Mouse (Mus musculus) cerebellum, adult 2 months (tissue): ENCODE measurements around the gene Foxl2. TPM values are rescaled to one million over a fixed set of nuclear protein-coding genes. Genes with fewer than 3 reads are reported as not detected.

Experiments used
- DNase-seq, 2 experiments: peaks; one replicate each; pipeline ENCODE4 v3.0.0; 2021
- H3K27ac ChIP-seq: fragments of 200-500 bp; 2 replicates; pipeline ENCODE4 v1.5.1; 2012; ENCODE audit warnings: low read length, control low read depth, inconsistent platforms; ENCODE audit not compliant: insufficient read depth
- H3K27me3 ChIP-seq: fragments of 200-500 bp; 2 replicates; pipeline ENCODE4 v1.6.1; 2012; ENCODE audit warnings: inconsistent platforms, mild to moderate bottlenecking, low read length, moderate library complexity; ENCODE audit not compliant: control insufficient read depth, insufficient read depth
- H3K4me1 ChIP-seq: fragments of 200-500 bp; 2 replicates; pipeline ENCODE4 v1.6.1; 2011; ENCODE audit warnings: low read length; ENCODE audit not compliant: control insufficient read depth, insufficient read depth
- H3K4me3 ChIP-seq: fragments of 200-500 bp; replicated peaks from 2 replicates; pipeline ENCODE3; 2011; ENCODE audit warnings: mild to moderate bottlenecking, low read depth, low read length, control low read depth; ENCODE audit not compliant: insufficient read depth
- CTCF ChIP-seq: fragments of 200-500 bp; IDR thresholded peaks from 2 replicates; pipeline ENCODE4 v1.5.1; 2011; ENCODE audit warnings: low read depth, mild to moderate bottlenecking, control low read depth, low read length, moderate library complexity, borderline replicate concordance; ENCODE audit not compliant: insufficient read depth
- POLR2A ChIP-seq: fragments of 200-500 bp; IDR thresholded peaks from 2 replicates; pipeline ENCODE4 v1.6.1; 2011; ENCODE audit warnings: low read length, control low read depth, borderline replicate concordance; ENCODE audit not compliant: insufficient read depth
- WGBS: fragments of 180-500 bp; shearing (Covaris S2); methylation state at CpG from one replicate; pipeline ENCODE4 v1.1.7; 2018; 5-methylcytosine and 5-hydroxymethylcytosine counted together
- polyA plus RNA-seq: library from polyadenylated mRNA; depleted of rRNA; stranded (reverse); fragments of >200 nt; gene quantifications from 2 replicates; pipeline ENCODE4 v1.2.3, GENCODE M21; 2012

The Foxl2 gene
- polyA plus RNA-seq, 1 experiment, result 0.28 TPM

- H3K27me3 ChIP-seq, result peaks cover 7% of the 10 kb centered on the region; the same call in 1 of the 2 replicates
- H3K27ac ChIP-seq, result no peak overlapping the region
- under 1% methylated on average over 40 of the region's 40 CpGs for WGBS
- TF ChIP-seq CTCF, result no peak
- H3K4me3 ChIP-seq, result no peak overlapping the region
- DNase-seq, result no peak
- no peaks in the 10 kb centered on the region for H3K4me1 ChIP-seq
Observed at GRCm38 (mm10) chr9:98973101-98973521, 18.0 kb downstream of the Foxl2 start.

DNA sequence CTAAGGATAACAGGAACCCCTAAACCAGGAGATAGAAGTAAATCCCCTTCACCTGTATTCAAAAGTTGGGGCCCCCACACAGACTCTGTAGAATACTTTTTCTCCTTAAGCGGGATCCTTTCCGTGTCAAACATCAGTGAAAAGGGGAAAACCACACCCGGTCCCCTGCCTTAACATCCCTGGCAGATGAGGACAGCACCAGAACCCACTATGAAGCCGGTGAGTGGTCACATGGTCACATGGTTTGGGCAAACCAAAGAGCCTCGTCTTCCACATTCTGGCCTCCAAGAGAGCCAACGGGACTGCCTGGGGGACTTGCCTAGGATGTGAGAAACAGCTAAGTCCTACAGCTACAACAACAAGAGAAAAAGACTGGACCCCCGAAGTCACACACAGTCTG lies 18.5 kb downstream of the Foxl2 start:
- Histone ChIP-seq H3K4me1 (no peaks in the 10 kb centered on the region), H3K27me3 (peaks cover 7% of the 10 kb centered on the region; the same call in 1 of the 2 replicates), H3K4me3 (no peak overlapping the region), H3K27ac (no peak overlapping the region)
- no peak for DNase-seq
- TF ChIP-seq POLR2A, result no peak
- TF ChIP-seq CTCF, result no peak
- WGBS, result 7% methylated on average over 7 of the region's 7 CpGs

- WGBS, result 34% methylated on average over 2 of the region's 2 CpGs
- Histone ChIP-seq H3K4me1 (no peaks in the 10 kb centered on the region), H3K27ac (no peak overlapping the region), H3K27me3 (peaks cover 7% of the 10 kb centered on the region; the same call in 1 of the 2 replicates), H3K4me3 (no peak overlapping the region)
- TF ChIP-seq CTCF (no peak), POLR2A (no peak)
- DNase-seq, result no peak
Observed at GRCm38 (mm10) chr9:98974898-98975297, 19.8 kb downstream of the Foxl2 start.

GRCm38 (mm10) chr9:98976081-98976480 lies 21.0 kb downstream of the Foxl2 start:
- DNase-seq, result no peak
- Histone ChIP-seq H3K27me3 (peaks cover 6% of the 10 kb centered on the region; the same call in 1 of the 2 replicates), H3K27ac (no peak overlapping the region), H3K4me3 (no peak overlapping the region), H3K4me1 (no peaks in the 10 kb centered on the region)
- TF ChIP-seq CTCF, result no peak
- no peak for TF ChIP-seq POLR2A
- 96% methylated on average over 1 of the region's 1 CpGs for WGBS

- no peak overlapping the region for H3K27ac ChIP-seq
- TF ChIP-seq CTCF (peak; percentile 47; the same call in 1 of the 2 replicates), POLR2A (no peak)
- H3K4me3 ChIP-seq, result no peak overlapping the region
- no peaks in the 10 kb centered on the region for H3K4me1 ChIP-seq
- peaks cover 6% of the 10 kb centered on the region; the same call in 1 of the 2 replicates for H3K27me3 ChIP-seq
- 43% methylated on average over 5 of the region's 5 CpGs for WGBS
- no peak for DNase-seq
Observed at GRCm38 (mm10) chr9:98976520-98976919, 21.4 kb downstream of the Foxl2 start.

GRCm38 (mm10) chr9:98979431-98980416 lies 24.6 kb downstream of the Foxl2 start:
- peak; percentile 81 to 89 for DNase-seq
- TF ChIP-seq CTCF, result peak; percentile 93
- TF ChIP-seq POLR2A, result no peak
- Histone ChIP-seq H3K4me1 (no peaks in the 10 kb centered on the region; the same call in 1 of the 2 replicates), H3K4me3 (peak overlapping the region; percentile 36), H3K27me3 (no peaks in the 10 kb centered on the region; the same call in 1 of the 2 replicates), H3K27ac (no peak overlapping the region)
- 4% methylated on average over 29 of the region's 29 CpGs for WGBS

DNA sequence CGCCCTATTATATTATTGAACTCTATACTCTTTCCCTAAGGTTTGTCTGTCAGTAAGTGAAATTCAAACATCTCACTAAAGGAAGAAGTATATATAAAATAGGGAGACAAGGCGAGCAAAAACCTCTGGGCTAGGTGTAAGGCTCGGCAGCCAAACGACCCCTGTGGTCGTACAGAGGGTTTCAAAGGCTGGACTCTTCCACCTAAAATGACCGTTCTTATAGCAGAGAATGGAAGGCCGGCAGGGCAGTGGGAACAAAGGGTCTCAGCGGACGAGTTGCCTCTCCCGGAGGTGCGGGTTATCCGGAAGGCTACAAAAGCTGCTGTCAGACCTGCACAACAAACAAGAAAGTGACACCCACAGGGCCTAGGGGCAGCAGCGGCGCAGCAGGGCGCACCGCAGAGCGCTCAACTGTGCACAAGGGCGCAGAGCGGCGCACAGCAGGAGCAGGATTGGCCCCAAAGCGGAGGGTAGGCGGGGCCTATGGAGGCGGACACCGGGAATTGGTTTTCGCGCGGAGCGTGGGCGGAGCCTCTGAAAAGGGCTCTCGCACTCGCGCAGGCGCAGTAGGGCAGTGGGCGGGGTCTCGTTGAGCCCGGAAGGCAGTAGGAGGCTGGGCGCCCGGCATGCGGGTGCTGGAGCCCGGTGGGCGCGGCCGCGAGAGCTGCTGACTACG lies 30.9 kb downstream of the Foxl2 start, which contains the start of gene Faim:
Gene Faim (plus strand): TSS at position 574 of the 676 bp plus-strand sequence.
- TF ChIP-seq POLR2A (peak; percentile 89), CTCF (no peak)
- peak; percentile 99 to 100 for DNase-seq
- 2% methylated on average over 44 of the region's 45 CpGs for whole genome bisulfite sequencing
- peak within 1 kb of the TSS; percentile 75 for H3K4me3 ChIP-seq
- peak within 1 kb of the TSS; percentile 69; the same call in 1 of the 2 replicates for H3K27ac ChIP-seq
- no peaks in the 10 kb centered on the region for H3K27me3 ChIP-seq
- H3K4me1 ChIP-seq, result no peaks in the 10 kb centered on the region; the same call in 1 of the 2 replicates
